Mouse (Mus musculus) cortical plate, adult 2 months (tissue): ENCODE data around the gene Znhit3.

ENCODE experiments used
- CTCF ChIP-seq: fragments of 200-500 bp; IDR thresholded peaks from 2 replicates; pipeline ENCODE4 v1.5.1; 2011; ENCODE audit warnings: mild to moderate bottlenecking, control low read depth, low read length; ENCODE audit not compliant: insufficient read depth; ENCODE audit errors: extremely low read depth
- POLR2A ChIP-seq: fragments of 200-500 bp; IDR thresholded peaks from 2 replicates; pipeline ENCODE4 v1.6.1; 2011; ENCODE audit warnings: mild to moderate bottlenecking, low read length, control low read depth; ENCODE audit not compliant: insufficient read depth; ENCODE audit errors: extremely low read depth

GRCm38 (mm10) chr11:84952611-84953010 is 36.4 kb upstream of the Znhit3 start:
- no peak for TF ChIP-seq CTCF
- no peak for TF ChIP-seq POLR2A
